ENCODE assay signal across 14 mouse cellular contexts in the genomic region with DNA sequence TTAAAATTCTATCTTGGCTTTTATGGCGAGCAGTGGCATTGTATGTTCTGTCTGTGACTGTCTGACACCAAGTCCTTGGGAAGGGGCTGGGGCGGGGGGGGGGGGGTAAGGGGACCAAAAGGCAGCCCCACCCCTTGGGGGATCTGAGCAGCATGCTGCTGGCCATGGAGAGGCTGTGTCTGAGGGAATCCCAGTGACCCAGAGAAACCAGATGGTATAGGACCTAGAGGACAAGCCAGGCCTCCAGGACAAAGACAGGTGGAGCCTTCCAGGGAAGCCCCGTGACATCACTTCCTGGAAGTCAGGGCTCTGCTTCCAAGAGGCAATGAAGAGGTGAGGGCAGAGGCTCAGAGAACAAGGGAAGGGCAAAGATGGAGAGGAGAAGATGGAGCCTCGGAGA.
DNase-seq lines count a peak whose midpoint lies in the region; ATAC-seq and TF ChIP-seq lines count a peak whose summit lies in the region.
"Had no signal": no experiment of that assay in that cellular context is flagged by ENCODE, and none has a peak within 500 bp of the region (broad histone marks: within the 10 kb centered on the region; RNA-seq: fewer than 3 reads in every experiment).

No protein-coding gene starts in this region.

- H3K9ac ChIP-seq in hindbrain, embryonic 13.5 days, result peak overlapping the region; percentile 14
- no peak overlapping the region for H3K9ac ChIP-seq in hindbrain, postnatal 0 days (replicated peaks; ENCODE audit: low read length)
- H3K9ac ChIP-seq in midbrain, embryonic 13.5 days (replicated peaks), result 0 out of 2 replicates have a peak overlapping the region, but pooled peaks have one; percentile 39
- H3K9ac ChIP-seq in midbrain, embryonic 15.5 days, result no peak overlapping the region
- no peak overlapping the region for H3K9ac ChIP-seq in neural tube, embryonic 15.5 days (replicated peaks)
- H3K9ac ChIP-seq: lung, embryonic 14.5 days had no signal

- no peak for DNase-seq in hindbrain, postnatal 0 days (ENCODE audit: low spot score)
- DNase-seq in induced T-regulatory cell, adult 2 months (ENCODE audit: low read depth), result peak; percentile 5
- DNase-seq in cerebellum, adult 9-10 months, result no peak
- DNase-seq: adrenal gland, postnatal 10 days; cerebellum, adult 8-10 months; gastrocnemius, postnatal 36 days; lung, embryonic 14.5 days; retina, postnatal 1 day; thymus, adult 2 months had no signal

- no peak for ATAC-seq in hindbrain, embryonic 13.5 days (ENCODE audit: low FRiP score)
- ATAC-seq in hindbrain, postnatal 0 days, result no peak
- no peak for ATAC-seq in midbrain, embryonic 13.5 days
- no peak for ATAC-seq in midbrain, embryonic 15.5 days (replicated peaks)
- ATAC-seq in neural tube, embryonic 15.5 days (ENCODE audit: low FRiP score), result no peak

- no peak overlapping the region for H3K4me2 ChIP-seq in hindbrain, embryonic 13.5 days
- H3K4me2 ChIP-seq in hindbrain, postnatal 0 days (ENCODE audit: low read depth, low read length), result no peak overlapping the region
- no peak overlapping the region for H3K4me2 ChIP-seq in midbrain, embryonic 13.5 days (replicated peaks)
- H3K4me2 ChIP-seq in midbrain, embryonic 15.5 days, result no peak overlapping the region
- no peak overlapping the region for H3K4me2 ChIP-seq in neural tube, embryonic 15.5 days
- H3K4me2 ChIP-seq: lung, embryonic 14.5 days had no signal

- H3K27me3 ChIP-seq in hindbrain, embryonic 13.5 days, result peaks cover 15% of the 10 kb centered on the region; the same call in 1 of the 2 replicates
- no peaks in the 10 kb centered on the region for H3K27me3 ChIP-seq in hindbrain, postnatal 0 days (ENCODE audit: insufficient read depth, low read length)
- H3K27me3 ChIP-seq in midbrain, embryonic 13.5 days, result peaks cover under 1% of the 10 kb centered on the region; the same call in 1 of the 2 replicates
- no peaks in the 10 kb centered on the region for H3K27me3 ChIP-seq in midbrain, embryonic 15.5 days (replicated peaks)
- H3K27me3 ChIP-seq in neural tube, embryonic 15.5 days (replicated peaks), result no peaks in the 10 kb centered on the region

- no peak overlapping the region for H3K4me3 ChIP-seq in hindbrain, embryonic 13.5 days
- H3K4me3 ChIP-seq in hindbrain, postnatal 0 days (ENCODE audit: low read length), result no peak overlapping the region
- H3K4me3 ChIP-seq in midbrain, embryonic 13.5 days (replicated peaks), result no peak overlapping the region
- H3K4me3 ChIP-seq in midbrain, embryonic 15.5 days, result no peak overlapping the region
- H3K4me3 ChIP-seq in neural tube, embryonic 15.5 days (replicated peaks), result no peak overlapping the region

- TF ChIP-seq CTCF in hindbrain, postnatal 0 days (IDR thresholded peaks at IDR 0.05; ENCODE audit: low read depth), result no peak

- H3K9me3 ChIP-seq in hindbrain, embryonic 13.5 days, result peaks cover 3% of the 10 kb centered on the region; the same call in 1 of the 2 replicates
- no peaks in the 10 kb centered on the region for H3K9me3 ChIP-seq in hindbrain, postnatal 0 days (ENCODE audit: low read length)
- H3K9me3 ChIP-seq in midbrain, embryonic 13.5 days, result no peaks in the 10 kb centered on the region
- H3K9me3 ChIP-seq in midbrain, embryonic 15.5 days, result no peaks in the 10 kb centered on the region
- no peaks in the 10 kb centered on the region; the same call in 1 of the 2 replicates for H3K9me3 ChIP-seq in neural tube, embryonic 15.5 days (replicated peaks)

- no peaks in the 10 kb centered on the region for H3K36me3 ChIP-seq in hindbrain, embryonic 13.5 days
- no peaks in the 10 kb centered on the region for H3K36me3 ChIP-seq in hindbrain, postnatal 0 days (ENCODE audit: insufficient read depth, low read length)
- no peaks in the 10 kb centered on the region for H3K36me3 ChIP-seq in midbrain, embryonic 13.5 days
- H3K36me3 ChIP-seq in midbrain, embryonic 15.5 days (replicated peaks), result no peaks in the 10 kb centered on the region
- no peaks in the 10 kb centered on the region for H3K36me3 ChIP-seq in neural tube, embryonic 15.5 days

- no peak overlapping the region for H3K27ac ChIP-seq in hindbrain, embryonic 13.5 days
- H3K27ac ChIP-seq in hindbrain, postnatal 0 days, result no peak overlapping the region
- no peak overlapping the region for H3K27ac ChIP-seq in midbrain, embryonic 13.5 days
- no peak overlapping the region for H3K27ac ChIP-seq in midbrain, embryonic 15.5 days
- H3K27ac ChIP-seq in neural tube, embryonic 15.5 days (replicated peaks), result 0 out of 2 replicates have a peak overlapping the region, but pooled peaks have one; percentile 2
- H3K27ac ChIP-seq: macrophage had no signal

- 74% methylated on average over 4 of the region's 4 CpGs for WGBS in hindbrain, embryonic 13.5 days
- WGBS in hindbrain, postnatal 0 days, result 75% methylated on average over 4 of the region's 4 CpGs
- 70% methylated on average over 4 of the region's 4 CpGs for WGBS in midbrain, embryonic 13.5 days
- 77% methylated on average over 4 of the region's 4 CpGs for WGBS in midbrain, embryonic 15.5 days
- WGBS in neural tube, embryonic 15.5 days, result 68% methylated on average over 4 of the region's 4 CpGs

- H3K4me1 ChIP-seq in hindbrain, embryonic 13.5 days (replicated peaks), result peaks cover 40% of the 10 kb centered on the region
- H3K4me1 ChIP-seq in hindbrain, postnatal 0 days (ENCODE audit: insufficient read depth, low read length), result peaks cover 8% of the 10 kb centered on the region; the same call in 1 of the 2 replicates
- peaks cover 39% of the 10 kb centered on the region for H3K4me1 ChIP-seq in midbrain, embryonic 13.5 days (replicated peaks)
- peaks cover 30% of the 10 kb centered on the region for H3K4me1 ChIP-seq in midbrain, embryonic 15.5 days
- peaks cover 29% of the 10 kb centered on the region for H3K4me1 ChIP-seq in neural tube, embryonic 15.5 days

Comparison
In these comparisons a context has a peak if more than half of its experiments do, and no peak if none do; other contexts are left out.
1. H3K9ac ChIP-seq: peak in hindbrain, embryonic 13.5 days (single experiment) and midbrain, embryonic 13.5 days (single experiment); none in hindbrain, postnatal 0 days (single experiment), midbrain, embryonic 15.5 days (single experiment) and neural tube, embryonic 15.5 days (single experiment).